Mouse (Mus musculus) heart, adult 2 months (tissue): ENCODE measurements around the gene Pom121l2.

Source experiments
- CTCF ChIP-seq: fragments of 200-600 bp; IDR thresholded peaks from 2 replicates; pipeline ENCODE4 v1.8.1; 2022; ENCODE audit warnings: antibody characterized with exemption, mild to moderate bottlenecking, moderate library complexity
- EP300 ChIP-seq: fragments of 200-500 bp; IDR thresholded peaks from 2 replicates; pipeline ENCODE4 v1.6.1; 2011; ENCODE audit warnings: low read depth, low read length, control low read depth; ENCODE audit not compliant: insufficient read depth
- POLR2A ChIP-seq: fragments of 200-500 bp; IDR thresholded peaks from 2 replicates; pipeline ENCODE4 v1.6.1; 2011; ENCODE audit warnings: mild to moderate bottlenecking, low read depth, low read length, control low read depth; ENCODE audit not compliant: insufficient read depth

GRCm38 (mm10) chr13:22036149-22036956 is 55.4 kb downstream of the Pom121l2 start:
- TF ChIP-seq EP300, result no peak
- TF ChIP-seq CTCF, result no peak
- no peak; the same call in 1 of the 2 replicates for TF ChIP-seq POLR2A
